Mouse (Mus musculus) yolk sac, embryonic 10.5 days (tissue): ENCODE measurements around the gene Thsd4.

Experiments used
- DNase-seq: peaks from one replicate; pipeline ENCODE4 v3.0.0-alpha.2; 2017; ENCODE audit warnings: low spot score

Gene Thsd4

DNA sequence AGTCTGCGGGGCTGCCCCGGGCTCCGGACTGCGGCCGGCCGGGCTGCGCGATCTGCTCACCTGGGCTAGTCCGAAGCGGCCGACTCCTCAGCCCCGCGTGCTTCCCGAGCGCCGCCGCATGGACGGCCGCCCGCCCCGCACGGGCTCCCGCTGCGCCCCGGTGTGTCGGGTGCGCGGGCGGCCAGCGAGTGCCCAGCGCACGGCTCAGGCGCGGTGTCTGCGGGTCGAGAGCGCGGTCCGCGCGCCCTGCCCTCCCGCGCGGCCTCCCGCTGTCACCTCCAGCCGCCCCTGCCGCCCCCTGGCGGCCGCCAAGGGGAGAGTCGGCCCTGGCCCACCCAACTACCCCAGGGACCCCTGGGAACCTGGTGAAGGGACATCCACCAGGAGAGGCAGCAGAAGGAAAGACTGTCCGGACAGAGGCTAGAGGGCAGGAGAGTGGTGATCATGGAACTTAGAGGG lies at the start of gene Thsd4:
Thsd4 (minus strand) TSS at position 241 of the 459 bp plus-strand sequence.
- DNase-seq = peak; percentile 57

DNA sequence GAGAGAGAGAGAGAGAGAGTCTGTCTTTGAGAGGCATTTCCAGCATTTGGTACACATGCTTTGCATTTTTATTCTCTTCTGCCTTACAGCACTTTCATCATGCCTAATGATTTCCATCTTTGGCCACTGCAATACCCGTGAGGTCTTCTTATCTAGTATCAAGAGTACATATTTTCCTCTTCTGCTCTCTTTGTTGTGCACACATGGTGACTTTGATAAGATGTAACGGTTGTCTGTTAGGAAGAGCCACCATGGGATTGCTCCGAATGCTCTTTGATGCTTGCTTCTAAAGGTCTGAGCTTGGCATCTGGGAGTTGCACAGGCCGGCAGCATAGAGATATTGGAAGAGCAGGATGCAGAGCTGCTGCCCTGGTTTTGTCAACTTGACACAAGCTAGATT lies 49.2 kb upstream of the Thsd4 start:
- no peak for DNase-seq

DNA sequence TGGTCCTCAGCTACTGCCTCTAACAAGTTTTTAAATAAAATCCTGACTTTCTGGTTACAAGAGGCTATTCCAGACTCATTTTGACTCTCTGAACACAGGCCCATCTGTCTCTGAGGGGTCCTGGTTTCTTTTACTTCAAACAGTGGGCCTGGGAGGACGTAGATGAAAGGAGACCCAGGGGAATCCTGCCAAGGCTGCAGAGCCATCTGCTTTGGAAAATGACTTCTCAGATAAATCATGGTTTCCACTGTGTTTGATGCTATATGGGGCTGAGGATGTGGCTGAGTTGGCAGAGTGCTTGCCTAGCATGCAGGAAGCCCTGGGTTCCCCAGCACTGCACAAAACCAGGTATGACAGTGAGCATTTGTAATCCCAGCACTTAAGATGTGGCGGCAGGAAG lies 47.5 kb upstream of the Thsd4 start:
- DNase-seq = no peak

DNA sequence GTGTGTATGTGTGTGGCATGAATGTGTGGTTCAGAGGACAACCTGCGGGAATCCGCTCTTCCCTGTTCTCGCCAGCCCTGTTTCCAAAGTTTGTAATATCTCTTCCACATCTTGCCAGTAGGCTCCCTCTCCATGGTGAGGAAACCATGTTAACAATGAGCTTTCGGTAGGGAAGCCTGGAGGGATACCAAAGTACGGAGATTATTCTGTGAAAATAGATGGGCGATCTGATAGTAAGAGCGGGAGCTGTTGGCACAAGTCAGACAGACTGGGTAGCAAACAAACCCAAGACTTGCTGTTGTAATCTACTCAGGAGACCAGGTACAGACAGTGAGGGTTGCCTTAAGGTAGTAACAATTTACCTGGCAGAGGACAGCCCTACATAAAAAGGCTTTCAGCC lies 42.0 kb upstream of the Thsd4 start:
- DNase-seq = no peak

DNA sequence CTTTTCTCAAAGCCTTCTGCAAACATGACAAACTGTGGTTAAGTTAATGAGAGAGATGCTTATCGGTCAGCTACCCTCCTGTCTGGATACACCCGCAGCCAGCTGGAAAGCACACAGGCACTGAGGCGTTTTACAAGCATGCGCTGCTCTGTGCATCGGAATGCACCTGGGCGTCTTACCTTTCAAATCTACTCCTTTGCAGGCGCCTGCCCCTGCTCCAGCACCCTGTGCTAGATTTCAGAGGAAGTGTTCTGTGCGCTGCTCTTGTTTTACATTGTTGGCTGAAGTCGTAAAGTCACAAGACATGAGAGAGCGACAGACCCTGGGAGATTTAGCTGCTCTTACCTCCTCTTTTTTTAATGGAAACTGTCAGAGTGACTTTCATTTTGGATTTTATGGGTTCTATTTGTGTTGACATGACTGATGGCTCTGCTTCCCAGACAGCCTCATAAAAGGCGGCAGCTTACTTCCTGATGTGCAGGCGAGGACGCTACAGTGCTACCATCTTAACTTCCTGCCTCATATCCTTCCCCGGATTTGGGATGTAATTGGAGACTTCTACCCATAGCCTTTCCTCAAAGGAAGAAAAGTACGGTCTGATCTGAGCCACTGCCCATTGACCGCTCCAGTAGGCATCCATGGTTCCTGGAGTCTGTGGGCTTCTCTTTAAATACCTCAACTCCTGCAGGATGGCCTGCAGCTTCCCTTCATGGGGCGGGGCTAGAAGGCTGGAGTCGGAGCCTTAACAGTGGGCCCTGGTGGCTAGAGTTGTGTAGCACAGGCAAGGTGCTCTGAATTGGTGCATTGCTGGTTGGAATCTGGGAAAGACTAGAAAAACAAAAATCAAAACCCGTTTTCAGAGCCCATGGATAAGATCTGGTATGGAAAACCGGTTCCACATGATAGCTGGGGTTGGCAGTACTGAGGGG lies 40.9 kb upstream of the Thsd4 start:
- peak; percentile 30 for DNase-seq

DNA sequence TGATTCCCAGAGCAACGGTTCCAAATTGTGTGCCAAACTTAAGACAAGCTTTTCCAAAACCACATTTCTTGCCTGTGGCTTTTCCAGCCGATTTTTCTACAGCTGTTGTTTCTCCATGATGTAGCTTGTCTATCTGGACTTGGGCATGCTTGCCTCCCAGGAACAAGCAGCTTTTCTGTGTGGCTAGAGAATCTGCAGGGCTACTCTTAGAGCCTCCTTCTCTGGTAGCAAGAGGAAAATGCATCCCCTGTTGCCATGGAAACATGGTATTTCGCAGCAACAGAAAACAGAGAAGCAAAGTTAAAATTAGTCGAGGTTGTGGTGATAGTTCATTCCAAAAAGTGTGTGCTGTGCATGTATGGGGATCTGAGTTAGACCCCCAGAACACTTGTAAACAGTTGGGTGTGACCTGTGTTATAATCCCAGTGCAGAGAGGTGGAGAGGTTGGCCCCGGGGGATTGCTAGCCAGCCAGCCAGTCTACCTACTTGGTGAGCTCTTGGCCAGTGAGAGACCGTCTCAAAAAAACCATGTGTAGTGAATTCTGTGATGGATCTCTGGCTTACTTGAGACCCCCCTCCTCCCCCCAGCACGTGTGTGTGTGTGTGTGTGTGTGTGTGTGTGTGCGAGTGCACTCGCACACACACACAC lies 39.9 kb upstream of the Thsd4 start:
- no peak for DNase-seq

DNA sequence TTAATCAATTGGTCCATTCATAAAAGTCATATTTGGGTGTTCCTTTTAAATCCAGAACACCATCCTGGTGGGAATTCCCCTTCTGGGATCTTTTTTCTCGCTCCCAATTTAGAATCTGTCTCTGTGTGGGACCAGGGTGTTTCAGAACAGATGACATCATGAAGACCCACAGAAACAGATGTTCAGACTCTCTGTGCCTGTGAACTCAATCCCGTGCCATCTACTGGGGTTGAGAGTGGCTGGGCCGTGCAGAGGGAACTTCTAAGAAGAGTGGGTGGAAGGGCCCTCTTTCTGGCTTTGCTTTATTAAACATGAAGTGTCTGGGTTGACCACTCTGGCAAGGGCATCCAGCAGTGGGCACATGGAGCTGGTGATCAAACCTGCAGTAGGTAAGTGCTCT lies 36.7 kb upstream of the Thsd4 start:
- DNase-seq = no peak

DNA sequence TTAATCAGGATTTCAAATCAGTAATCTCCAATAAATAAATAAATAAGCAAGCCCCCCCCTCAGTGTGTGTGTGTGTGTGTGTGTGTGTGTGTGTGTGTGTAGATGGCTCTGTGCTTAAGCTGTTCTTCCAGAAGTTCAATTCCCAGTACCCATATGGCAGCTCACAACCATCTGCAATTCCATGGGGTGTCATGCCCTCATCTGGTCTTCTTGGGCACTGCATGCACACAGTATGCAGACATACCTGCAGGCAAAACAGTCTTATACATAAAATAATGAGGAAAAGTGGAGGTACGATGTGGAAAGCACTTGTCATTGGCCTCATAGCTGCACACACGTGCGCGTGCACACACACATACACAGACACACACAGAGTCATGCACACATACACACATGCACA lies 29.4 kb upstream of the Thsd4 start:
- DNase-seq = no peak

DNA sequence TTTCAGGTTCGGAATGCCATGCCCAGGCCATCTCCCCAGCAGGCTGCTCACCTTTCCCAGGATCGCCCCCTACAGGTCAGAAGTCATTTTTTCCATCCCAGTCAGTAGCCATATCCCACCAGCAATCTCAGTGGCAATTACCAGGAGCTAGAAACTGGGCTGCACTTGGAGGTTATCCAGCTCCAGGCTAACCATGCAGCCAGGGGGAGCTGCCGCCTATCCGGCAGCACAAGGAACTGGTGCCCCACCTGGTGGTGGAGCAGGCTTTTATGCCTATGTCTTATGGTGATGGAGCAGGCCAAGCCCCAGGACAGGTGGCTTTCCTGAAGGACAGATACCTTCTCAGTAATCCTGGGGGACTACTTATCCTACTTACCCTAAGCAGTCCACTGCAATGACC lies 26.3 kb upstream of the Thsd4 start:
- no peak for DNase-seq

DNA sequence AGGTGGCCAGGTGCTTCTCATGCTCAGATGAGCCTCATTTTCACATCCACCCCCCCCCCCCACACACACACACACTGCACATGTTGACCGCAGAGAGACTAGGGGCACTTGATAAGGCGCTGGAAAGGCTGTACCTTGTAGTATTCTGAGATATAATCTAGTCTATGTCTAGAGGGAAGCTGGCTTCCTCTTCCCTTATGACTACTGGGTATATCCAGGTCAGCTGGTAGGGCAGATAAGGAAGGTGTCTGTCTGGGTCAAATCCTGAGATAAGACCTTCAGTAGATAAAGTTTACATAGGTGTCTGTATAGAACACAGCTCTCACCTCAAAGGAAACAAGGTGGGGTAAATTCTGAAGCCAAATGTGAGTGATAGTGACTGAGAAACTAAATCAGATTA lies 24.3 kb upstream of the Thsd4 start:
- DNase-seq = no peak

DNA sequence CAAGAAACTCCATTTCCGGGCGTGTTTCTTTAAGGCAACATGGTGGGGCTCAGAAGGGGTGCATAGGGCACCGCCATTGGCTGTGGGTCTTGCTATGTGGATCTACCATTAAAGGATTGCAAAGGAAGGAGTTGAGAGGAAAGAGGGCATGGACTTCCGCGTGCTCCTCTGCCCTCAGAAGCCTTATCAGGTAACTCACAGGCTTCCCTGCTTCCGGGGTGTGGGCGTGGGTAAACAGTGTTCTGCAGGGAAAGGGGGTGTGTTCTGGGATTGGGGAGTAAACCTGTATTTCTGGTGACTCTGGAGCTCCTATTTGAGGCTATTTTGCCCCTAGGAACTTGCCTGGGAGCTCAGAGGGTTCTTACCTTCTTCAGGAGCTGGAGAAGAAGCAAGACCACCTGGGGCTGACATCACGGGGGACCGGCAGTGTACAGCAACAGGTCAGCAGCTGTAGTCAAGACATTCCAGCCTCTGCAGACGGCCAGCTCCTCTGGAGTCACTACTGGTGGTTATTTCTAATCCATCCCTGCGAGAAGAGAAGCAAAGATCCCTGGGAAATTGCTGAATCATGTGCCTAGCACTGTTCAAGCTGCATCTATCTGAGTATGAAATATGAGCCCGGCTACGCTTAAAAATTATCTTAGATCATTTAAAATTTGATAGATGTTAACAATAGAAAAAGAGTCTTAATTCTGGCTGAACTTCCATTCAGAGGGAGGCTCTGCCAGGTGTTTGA lies 23.7 kb upstream of the Thsd4 start:
- DNase-seq = peak; percentile 22

DNA sequence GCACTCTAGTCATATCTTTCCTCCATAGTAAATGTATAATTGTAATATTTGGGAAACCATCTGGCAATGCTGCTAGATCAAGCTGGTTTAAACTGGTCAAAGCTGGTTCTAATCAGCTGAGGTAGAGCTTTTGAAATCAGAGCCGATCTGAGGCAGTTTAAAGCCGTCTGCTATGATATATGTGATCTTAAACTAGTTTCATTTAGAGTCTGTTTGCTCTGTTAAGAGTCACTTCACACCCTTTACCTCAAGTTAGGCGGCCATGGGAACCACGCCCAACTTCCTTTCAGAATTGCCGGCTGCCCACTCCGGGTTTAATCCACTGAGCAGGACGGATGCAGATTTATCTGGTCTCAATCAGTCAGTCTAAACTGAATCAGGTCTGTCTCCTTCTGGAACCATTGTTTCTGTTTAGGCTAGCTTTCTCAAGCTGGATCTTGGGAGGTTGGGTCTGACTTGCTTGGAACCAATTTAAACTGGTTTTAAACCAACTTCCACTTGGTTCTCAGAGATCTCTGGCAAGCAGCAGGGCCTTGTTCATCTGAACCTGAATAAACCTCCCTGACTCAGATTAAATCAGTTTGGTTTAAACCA lies 21.7 kb upstream of the Thsd4 start:
- no peak for DNase-seq

DNA sequence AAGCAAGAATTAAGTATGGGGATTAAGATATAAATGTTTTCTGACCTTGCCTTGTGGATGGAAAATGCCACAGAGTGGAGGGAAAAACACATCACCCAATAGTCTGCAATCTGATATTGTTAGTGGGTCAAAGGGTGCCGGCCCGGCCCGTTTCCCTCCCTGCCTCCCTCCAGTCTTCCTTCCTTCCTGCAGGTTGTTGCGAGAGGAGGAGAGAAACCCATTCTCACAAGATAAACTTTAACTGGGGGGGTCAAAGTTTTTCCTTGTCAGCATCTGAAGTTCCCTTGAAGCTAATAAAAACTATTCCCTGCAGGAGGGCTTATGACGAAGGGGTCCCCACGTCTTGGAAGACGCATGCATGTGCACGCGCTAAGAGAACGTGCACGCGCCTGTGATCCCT lies 8.5 kb upstream of the Thsd4 start:
- peak; percentile 29 for DNase-seq

DNA sequence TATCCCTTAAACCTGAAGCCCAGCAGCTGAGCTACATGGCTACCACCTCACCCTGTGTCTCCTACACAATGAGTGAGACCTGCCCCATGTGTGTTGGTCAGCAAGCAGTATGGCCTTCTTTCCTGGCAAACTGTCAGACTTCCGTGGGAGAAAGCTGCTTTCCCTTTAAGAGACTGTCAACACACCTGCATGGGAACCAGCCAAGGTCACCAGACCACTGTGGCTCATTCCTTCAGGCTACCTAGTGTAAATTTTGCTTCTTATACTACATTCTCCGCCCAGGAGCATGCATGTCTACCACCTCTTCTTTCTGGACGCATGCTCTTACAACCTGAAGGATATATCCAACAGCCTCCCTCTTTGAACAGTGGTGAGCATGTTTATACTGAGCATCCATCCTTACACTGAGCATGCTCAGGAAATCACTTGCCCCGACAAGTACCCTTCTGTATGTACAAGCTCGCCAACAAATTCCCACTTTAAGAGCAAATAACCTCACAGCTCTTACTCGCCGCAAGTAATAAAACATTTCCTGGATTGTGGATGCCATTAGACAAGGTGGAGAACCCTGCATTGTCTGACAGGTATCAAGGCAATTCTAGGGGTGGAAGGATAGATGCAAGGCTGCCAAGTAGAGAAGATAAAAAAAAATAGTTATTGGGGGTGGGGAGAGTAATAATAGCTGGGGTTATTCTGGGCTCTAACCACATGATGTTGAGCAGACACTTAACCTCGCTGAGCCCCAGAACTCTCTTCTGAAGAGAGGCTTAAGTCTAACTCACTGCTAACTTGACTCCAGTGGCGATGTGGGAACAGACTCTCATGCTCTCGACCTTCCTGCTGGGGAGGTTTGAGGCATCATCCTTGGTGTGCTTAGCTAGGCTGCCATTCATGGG lies 7.8 kb upstream of the Thsd4 start:
- no peak for DNase-seq

DNA sequence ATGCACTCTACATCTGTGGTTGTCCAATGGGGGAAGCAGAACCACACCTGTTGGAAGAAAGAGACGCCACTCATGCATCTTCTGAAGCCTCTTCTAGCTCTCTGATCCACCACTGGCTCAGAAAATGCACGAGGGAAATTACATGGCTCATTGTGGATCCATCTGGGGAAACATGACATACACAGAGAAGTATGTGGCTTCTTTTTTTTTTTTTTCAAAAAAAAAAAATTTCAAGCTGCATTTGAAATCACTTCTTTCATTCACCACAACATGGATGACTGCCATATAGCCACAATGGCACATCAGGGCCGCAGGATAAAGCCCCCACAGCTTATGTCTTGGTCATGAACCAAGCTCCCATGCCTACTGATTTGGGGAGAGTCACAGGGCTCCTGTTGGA lies 6.4 kb upstream of the Thsd4 start:
- no peak for DNase-seq

DNA sequence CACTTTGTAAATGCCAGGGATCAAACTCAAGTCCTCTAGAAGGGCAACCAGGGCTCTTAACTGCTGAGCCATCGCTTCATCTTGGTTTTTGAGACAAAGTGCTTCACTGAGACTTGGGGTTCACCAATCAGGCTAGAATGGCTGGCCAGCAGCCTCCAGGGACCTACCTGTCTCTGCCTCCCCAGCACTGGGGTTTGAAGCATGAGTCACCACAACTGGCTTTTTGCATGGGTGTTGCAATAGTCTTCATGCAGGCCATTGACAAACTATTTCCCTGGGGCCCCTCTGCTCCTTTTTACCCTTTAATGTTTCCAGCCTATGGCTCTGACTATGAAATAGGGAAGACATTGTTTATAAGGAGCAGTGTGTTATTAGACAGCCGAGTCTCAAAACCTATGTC lies 6.0 kb upstream of the Thsd4 start:
- no peak for DNase-seq

DNA sequence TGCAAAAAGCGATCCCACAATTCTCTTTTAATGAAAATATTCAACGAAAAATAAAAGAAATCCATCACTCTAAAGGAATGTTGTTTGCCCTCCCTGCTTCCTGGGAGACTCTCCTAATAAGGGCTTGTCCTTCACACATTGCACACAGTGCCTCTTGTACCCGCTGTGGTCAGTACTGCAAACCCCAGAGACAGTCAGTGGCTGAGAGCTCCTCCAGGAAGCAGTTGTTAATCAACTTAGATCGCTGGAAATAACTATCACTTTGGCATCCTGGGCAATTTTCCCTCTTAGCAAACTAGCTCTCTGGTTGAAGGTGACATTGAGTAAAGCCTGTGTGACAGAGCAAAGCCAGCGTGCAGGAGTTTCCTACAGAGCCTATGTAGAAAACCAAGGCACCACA lies 5.2 kb upstream of the Thsd4 start:
- DNase-seq = no peak

DNA sequence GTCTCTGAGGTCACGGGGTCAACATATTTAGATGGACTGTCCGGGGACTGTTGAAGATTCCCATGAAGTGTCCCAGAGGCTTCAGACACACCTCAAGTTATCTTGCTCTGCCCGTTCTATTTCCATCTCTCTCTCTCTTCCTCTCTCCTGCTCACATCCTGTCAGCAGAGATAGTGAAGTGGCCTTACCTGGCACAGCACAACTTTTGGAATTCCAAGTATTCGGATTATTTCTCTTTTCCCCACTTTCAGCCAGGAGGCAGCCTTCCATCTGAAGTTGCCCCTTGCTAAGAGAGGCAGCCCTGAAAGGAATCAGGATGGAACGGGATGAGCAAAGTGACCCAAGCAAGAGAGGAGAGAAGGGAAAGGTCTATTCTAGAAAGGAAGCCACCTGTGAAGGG lies 4.3 kb upstream of the Thsd4 start:
- DNase-seq = no peak

DNA sequence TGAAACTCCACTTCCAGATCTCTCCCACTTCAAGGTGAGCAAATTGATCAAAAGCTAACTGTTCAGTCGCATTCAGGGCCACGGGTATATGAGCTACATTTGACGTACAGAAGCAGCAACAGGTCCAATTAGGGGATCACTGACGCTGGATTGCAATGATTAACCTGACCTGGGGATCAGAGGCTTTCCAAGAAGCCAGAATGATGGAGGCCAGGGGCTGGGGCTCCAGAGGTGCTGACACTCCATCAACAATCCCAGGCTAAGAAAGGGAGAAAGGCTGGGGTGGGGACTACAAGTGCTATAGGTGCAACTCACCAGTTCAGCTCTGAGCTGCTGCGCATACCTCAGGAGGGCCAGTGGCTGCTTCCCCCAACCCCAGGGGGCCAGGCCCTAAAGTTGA lies 703 bp downstream of the Thsd4 start:
- DNase-seq = no peak

DNA sequence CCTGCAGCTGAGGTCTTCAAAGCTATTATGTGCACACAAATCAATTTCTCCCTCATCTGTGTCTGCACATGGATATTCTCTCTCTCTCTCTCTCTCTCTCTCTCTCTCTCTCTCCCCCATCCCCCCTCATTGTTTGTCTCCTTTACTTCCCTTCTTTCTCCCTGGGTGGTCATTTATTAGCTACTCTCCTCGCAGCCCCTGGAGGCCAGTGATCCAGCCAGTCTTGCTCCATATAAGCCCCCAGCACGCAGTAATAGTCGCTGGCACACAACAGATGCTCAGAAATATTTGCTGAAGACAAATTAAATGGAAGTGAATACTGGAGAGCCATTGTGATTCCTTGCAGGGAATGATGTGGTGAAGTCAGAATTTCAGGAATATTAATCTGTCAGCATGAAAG lies 2.2 kb downstream of the Thsd4 start:
- DNase-seq = no peak

DNA sequence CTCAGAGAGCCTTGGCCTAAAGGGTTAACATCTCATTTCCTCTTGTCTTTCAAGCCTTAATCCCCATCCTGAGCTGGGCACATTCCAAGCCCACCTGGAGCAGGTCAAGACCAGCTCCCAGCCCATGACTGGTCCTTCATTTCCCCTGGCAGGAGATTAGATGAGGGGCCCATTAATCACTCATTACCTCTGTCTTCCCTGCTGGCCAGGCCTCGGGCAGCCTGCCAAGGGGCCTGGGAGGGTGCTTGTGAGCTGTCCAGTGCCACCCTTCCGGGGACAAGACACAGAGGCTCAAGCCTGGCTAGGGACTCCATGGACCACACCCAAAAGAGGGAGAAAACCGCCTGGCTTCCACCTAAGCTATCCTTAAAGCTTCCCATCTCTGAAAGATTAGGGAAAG lies 3.6 kb downstream of the Thsd4 start:
- DNase-seq = no peak
